Mouse (Mus musculus): ENCODE measurements around the gene Luzp2. TPM values are rescaled to one million over a fixed set of nuclear protein-coding genes. Genes with fewer than 3 reads are reported as not detected.

Luzp2 gene
- 1.6 TPM in 2 replicates for polyA plus RNA-seq (2012; rRNA removed)

DNA sequence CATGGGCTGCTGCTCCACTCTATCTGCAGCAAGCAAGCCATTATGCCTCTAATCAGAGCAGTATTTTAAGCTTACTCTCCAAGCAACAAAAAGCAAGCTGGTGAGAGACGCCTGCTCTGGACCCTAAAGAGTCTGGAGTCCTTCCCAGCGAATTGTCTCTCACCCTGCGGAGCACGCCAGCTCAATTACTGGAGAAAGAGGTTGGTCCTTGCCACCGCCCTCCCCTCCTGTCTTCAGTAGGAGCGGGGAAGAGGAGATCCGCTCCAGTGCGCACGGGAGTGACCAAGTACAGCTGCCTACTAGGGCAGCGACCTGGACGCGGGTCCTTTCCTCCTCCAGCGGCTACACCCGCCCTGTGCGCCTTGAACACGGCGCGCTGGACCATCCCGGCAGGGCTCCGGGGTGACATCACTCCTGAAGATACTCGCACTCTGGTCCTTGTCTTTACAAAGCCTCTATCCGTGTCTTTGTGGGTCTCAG, at the start of gene Luzp2:
Gene Luzp2 (plus strand): TSS at position 127 of the 480 bp plus-strand sequence.

Measured in central nervous system, embryonic 11.5 days (tissue).